Mouse (Mus musculus): ENCODE results near the gene 4930558K02Rik. TPM values are rescaled to one million over a fixed set of nuclear protein-coding genes. Genes with fewer than 3 reads are reported as not detected.

Gene 4930558K02Rik
- polyA plus RNA-seq, 1 experiment from 2014 or later, result 0.20 TPM

GRCm38 (mm10) chr1:161991846-161992245 lies 12.4 kb upstream of the 4930558K02Rik start:
- Histone ChIP-seq H3K4me1 (no peaks in the 10 kb centered on the region), H3K4me3 (replicated peaks) (no peak overlapping the region), H3K9me3 (replicated peaks) (no peaks in the 10 kb centered on the region), H3K36me3 (no peaks in the 10 kb centered on the region; the same call in 1 of the 2 replicates), H3K9ac (replicated peaks) (no peak overlapping the region), H3K4me2 (no peak overlapping the region), H3K27ac (replicated peaks) (no peak overlapping the region), H3K27me3 (replicated peaks) (no peaks in the 10 kb centered on the region)
- no peak for ATAC-seq (ENCODE audit: low FRiP score)
- WGBS, result 83% methylated on average over 11 of the region's 11 CpGs

GRCm38 (mm10) chr1:161990684-161991578 lies 11.5 kb upstream of the 4930558K02Rik start:
- no peaks in the 10 kb centered on the region for H3K27me3 ChIP-seq (replicated peaks)
- WGBS, result 26% methylated on average over 10 of the region's 10 CpGs
- no peaks in the 10 kb centered on the region for H3K9me3 ChIP-seq (replicated peaks)
- no peak overlapping the region for H3K27ac ChIP-seq (replicated peaks)
- H3K4me3 ChIP-seq (replicated peaks), result no peak overlapping the region
- ATAC-seq (ENCODE audit: low FRiP score), result no peak
- H3K9ac ChIP-seq (replicated peaks), result no peak overlapping the region
- H3K4me2 ChIP-seq, result no peak overlapping the region
- no peaks in the 10 kb centered on the region for H3K36me3 ChIP-seq
- H3K4me1 ChIP-seq, result no peaks in the 10 kb centered on the region

- H3K4me1 ChIP-seq, result peaks cover 6% of the 10 kb centered on the region; the same call in 1 of the 2 replicates
- no peaks in the 10 kb centered on the region for H3K9me3 ChIP-seq (replicated peaks)
- no peak overlapping the region; the same call in 1 of the 2 replicates for H3K27ac ChIP-seq (replicated peaks)
- H3K36me3 ChIP-seq, result no peaks in the 10 kb centered on the region
- H3K4me2 ChIP-seq, result no peak overlapping the region
- no peak overlapping the region for H3K9ac ChIP-seq (replicated peaks)
- H3K27me3 ChIP-seq (replicated peaks), result no peaks in the 10 kb centered on the region
- 15% methylated on average over 4 of the region's 4 CpGs for WGBS
- ATAC-seq (ENCODE audit: low FRiP score), result no peak; the same call in 1 of the 2 replicates
- no peak overlapping the region for H3K4me3 ChIP-seq (replicated peaks)
Measured at GRCm38 (mm10) chr1:161983979-161984566, 4.6 kb upstream of the 4930558K02Rik start.

DNA sequence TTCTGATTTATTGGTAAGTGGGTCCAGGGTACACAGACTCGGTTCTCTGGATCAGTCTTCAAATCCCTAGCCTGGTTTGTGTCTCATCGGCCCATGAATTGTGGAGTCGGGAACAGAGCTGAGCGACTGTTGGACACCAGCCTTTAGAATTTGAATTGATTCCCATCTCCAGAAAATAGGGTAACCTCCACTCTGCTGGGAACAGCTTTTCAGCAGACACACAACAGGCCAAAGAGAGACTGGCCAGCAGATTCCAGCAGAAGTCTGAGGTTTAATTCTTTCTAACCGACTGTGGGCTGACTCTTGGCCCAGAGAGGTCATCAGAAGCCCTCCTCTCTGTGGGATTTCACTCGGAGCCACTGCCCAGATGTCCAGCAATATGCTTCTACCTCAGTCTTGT lies 4.0 kb upstream of the 4930558K02Rik start:
- Histone ChIP-seq H3K4me1 (peaks cover 6% of the 10 kb centered on the region; the same call in 1 of the 2 replicates), H3K9me3 (replicated peaks) (no peaks in the 10 kb centered on the region), H3K36me3 (no peaks in the 10 kb centered on the region), H3K27me3 (replicated peaks) (no peaks in the 10 kb centered on the region), H3K4me2 (no peak overlapping the region), H3K4me3 (replicated peaks) (no peak overlapping the region), H3K27ac (replicated peaks) (no peak overlapping the region), H3K9ac (replicated peaks) (no peak overlapping the region)
- no peak for ATAC-seq (ENCODE audit: low FRiP score)
- 57% methylated on average over 6 of the region's 6 CpGs for WGBS

DNA sequence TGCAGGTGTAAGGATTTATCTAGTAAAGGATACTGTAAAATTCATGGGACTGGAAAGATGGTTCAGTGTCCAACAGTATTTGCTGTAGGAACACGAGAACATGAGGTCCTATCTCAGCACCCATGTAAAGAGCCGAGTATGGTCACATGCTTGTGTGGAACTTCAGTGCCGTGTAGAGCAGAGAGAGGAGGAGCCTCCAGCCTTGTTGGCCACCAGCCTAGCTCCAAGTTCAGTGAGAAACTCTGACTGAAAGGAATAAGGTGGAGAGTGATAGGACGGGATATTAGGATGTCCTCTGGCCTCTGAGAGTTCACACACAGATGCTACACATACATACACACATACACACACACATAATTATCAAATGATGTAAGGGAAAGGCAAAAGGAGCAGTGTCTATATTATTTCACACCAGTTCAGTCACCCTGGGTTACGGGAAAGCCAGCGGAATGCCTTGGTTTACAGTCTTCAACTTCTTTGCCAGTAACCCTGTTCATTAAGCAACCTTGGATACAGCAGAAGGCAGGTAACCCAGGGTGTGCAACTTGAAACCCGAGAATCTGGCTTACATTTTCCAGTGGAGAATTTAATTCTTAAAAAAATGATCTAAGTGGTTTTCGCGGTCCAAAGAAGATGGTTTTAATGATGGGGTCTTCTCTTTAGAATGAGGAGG lies 1.3 kb upstream of the 4930558K02Rik start:
- ATAC-seq (ENCODE audit: low FRiP score), result no peak
- no peaks in the 10 kb centered on the region for H3K9me3 ChIP-seq (replicated peaks)
- H3K36me3 ChIP-seq, result no peaks in the 10 kb centered on the region
- H3K4me2 ChIP-seq, result no peak overlapping the region
- H3K9ac ChIP-seq (replicated peaks), result no peak overlapping the region
- 85% methylated on average over 9 of the region's 9 CpGs for WGBS
- no peak overlapping the region for H3K4me3 ChIP-seq (replicated peaks)
- H3K27me3 ChIP-seq (replicated peaks), result no peaks in the 10 kb centered on the region
- H3K4me1 ChIP-seq, result peaks cover 17% of the 10 kb centered on the region
- no peak overlapping the region for H3K27ac ChIP-seq (replicated peaks)

DNA sequence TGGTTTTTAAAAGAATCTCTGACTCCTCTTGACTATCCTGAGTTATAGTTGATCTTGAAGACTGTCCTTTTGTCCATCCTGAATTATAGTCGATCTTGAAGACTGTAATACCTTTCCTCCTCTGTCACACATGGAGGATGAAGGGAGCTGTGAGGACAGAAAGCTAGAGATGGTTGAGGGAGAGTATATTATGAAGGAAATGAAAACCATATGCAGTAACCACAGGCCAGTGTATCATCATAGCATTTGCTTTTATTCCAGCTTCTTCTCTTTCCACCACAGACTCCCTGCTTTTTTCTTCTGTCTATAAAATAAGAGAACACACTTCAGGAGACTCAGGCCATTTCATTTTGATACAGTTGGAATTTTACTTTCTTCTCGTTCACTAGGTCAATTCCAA lies 610 bp upstream of the 4930558K02Rik start:
- H3K27me3 ChIP-seq (replicated peaks), result no peaks in the 10 kb centered on the region
- peaks cover 17% of the 10 kb centered on the region for H3K4me1 ChIP-seq
- H3K4me3 ChIP-seq (replicated peaks), result no peak overlapping the region
- H3K9me3 ChIP-seq (replicated peaks), result no peaks in the 10 kb centered on the region
- ATAC-seq (ENCODE audit: low FRiP score), result no peak
- 87% methylated on average over 2 of the region's 2 CpGs for WGBS
- H3K27ac ChIP-seq (replicated peaks), result no peak overlapping the region
- no peaks in the 10 kb centered on the region for H3K36me3 ChIP-seq
- no peak overlapping the region for H3K9ac ChIP-seq (replicated peaks)
- H3K4me2 ChIP-seq, result no peak overlapping the region

GRCm38 (mm10) chr1:161978173-161978700 lies 1.2 kb downstream of the 4930558K02Rik start:
- no peak overlapping the region for H3K27ac ChIP-seq (replicated peaks)
- ATAC-seq (ENCODE audit: low FRiP score), result no peak
- H3K4me2 ChIP-seq, result no peak overlapping the region
- no peak overlapping the region for H3K9ac ChIP-seq (replicated peaks)
- no peak overlapping the region for H3K4me3 ChIP-seq (replicated peaks)
- H3K36me3 ChIP-seq, result no peaks in the 10 kb centered on the region
- H3K27me3 ChIP-seq (replicated peaks), result no peaks in the 10 kb centered on the region
- H3K4me1 ChIP-seq, result peaks cover 11% of the 10 kb centered on the region
- 90% methylated on average over 5 of the region's 5 CpGs for WGBS
- no peaks in the 10 kb centered on the region for H3K9me3 ChIP-seq (replicated peaks)

- Histone ChIP-seq H3K27me3 (replicated peaks) (no peaks in the 10 kb centered on the region), H3K4me1 (peaks cover 11% of the 10 kb centered on the region), H3K9ac (replicated peaks) (no peak overlapping the region), H3K4me2 (no peak overlapping the region), H3K27ac (replicated peaks) (no peak overlapping the region), H3K4me3 (replicated peaks) (no peak overlapping the region), H3K36me3 (no peaks in the 10 kb centered on the region), H3K9me3 (replicated peaks) (no peaks in the 10 kb centered on the region)
- 70% methylated on average over 4 of the region's 4 CpGs for WGBS
- ATAC-seq (ENCODE audit: low FRiP score), result no peak
Measured at GRCm38 (mm10) chr1:161977331-161977730, 2.1 kb downstream of the 4930558K02Rik start.

DNA sequence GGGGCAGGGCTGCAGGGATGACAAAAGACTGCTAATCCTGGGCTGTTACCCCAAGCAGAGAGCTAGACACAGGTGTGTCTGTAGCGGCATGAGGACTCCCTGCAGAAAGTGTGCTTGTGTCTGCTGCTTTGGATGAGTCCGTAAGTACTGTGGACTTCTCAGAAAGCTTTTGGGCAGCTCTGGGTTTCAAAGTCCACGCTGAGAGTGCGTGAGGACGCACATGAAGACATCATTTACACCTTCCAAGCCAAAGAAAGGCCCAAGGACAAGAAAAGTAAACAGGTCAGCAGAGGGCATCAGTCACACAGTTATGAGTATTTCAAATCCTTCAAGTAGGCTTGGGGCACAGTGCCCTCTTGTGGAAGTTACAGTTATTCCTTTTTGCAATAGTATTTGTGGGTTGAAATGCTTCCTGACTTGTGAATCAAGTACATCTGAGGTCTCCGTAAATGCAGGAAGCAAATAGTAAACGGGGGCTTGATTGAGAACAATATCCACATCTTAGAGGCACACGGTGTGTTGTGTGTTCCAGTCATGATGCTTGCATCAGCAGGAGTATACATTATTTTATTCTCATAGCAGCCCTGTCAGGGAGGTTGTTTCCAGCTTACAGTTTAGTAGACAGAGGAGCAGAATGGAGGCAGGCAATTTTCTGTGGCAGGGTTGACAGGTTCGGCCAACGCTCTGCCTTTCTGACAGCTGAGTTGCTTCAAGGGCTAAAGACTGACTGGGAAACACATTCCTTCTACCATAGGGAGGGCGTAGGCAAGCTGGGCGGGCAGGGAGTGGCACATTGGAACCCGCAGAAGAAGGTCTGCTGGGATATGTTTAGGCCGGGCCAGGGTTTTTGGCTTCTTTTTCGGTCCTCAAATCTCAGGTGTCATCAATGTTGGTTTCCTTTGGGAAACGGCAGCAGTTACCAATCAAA lies 2.9 kb downstream of the 4930558K02Rik start:
- Histone ChIP-seq H3K9me3 (replicated peaks) (no peaks in the 10 kb centered on the region), H3K4me3 (replicated peaks) (no peak overlapping the region), H3K27me3 (replicated peaks) (no peaks in the 10 kb centered on the region), H3K9ac (replicated peaks) (no peak overlapping the region), H3K4me2 (no peak overlapping the region), H3K36me3 (no peaks in the 10 kb centered on the region), H3K27ac (replicated peaks) (0 out of 2 replicates have a peak overlapping the region, but pooled peaks have one; percentile 1), H3K4me1 (peaks cover 11% of the 10 kb centered on the region)
- 49% methylated on average over 16 of the region's 16 CpGs for WGBS
- ATAC-seq (ENCODE audit: low FRiP score), result peak; percentile 72; the same call in 1 of the 2 replicates

DNA sequence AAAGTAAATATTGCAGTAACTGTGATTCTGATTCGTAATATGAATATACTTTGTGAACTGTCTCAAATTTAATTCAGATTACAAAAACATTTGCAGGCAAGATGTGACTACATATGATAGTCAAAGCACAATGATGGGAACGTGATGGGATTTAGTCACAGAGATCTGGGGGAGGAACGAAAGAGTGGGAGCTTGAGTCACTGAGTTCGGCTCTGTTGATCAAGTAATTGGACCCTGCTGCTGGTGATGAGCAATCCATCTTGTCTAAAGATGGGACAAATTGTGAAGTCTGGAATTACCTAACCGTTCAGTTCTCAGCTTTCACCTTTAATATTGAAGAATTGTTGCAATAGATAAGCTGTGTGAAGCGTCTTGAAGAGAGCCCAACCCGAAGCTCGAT lies 7.2 kb downstream of the 4930558K02Rik start:
- Histone ChIP-seq H3K4me1 (peaks cover 32% of the 10 kb centered on the region), H3K4me2 (no peak overlapping the region), H3K36me3 (no peaks in the 10 kb centered on the region), H3K27me3 (replicated peaks) (no peaks in the 10 kb centered on the region), H3K27ac (replicated peaks) (no peak overlapping the region), H3K9ac (replicated peaks) (no peak overlapping the region), H3K9me3 (replicated peaks) (no peaks in the 10 kb centered on the region), H3K4me3 (replicated peaks) (no peak overlapping the region)
- 92% methylated on average over 8 of the region's 8 CpGs for WGBS
- ATAC-seq (ENCODE audit: low FRiP score), result no peak

DNA sequence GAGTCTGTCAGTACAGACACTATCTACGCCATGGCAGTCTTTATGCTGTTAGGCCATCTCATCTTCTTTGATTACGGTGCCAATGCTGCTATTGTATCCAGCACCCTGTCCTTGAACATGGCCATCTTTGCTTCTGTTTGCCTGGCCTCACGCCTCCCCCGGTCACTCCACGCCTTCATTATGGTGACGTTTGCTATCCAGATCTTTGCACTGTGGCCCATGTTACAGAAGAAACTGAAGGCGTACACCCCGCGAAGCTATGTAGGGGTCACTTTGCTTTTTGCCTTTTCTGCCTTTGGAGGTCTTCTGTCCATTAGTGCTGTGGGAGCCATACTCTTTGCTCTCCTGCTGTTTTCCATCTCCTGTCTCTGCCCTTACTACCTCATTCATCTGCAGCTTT lies 8.6 kb downstream of the 4930558K02Rik start:
- Histone ChIP-seq H3K27ac (replicated peaks) (no peak overlapping the region), H3K27me3 (replicated peaks) (no peaks in the 10 kb centered on the region)

More for the DNA sequence above, 8.6 kb downstream of the 4930558K02Rik start:
- no peak overlapping the region for H3K9ac ChIP-seq (replicated peaks)
- H3K36me3 ChIP-seq, result no peaks in the 10 kb centered on the region
- H3K4me3 ChIP-seq (replicated peaks), result no peak overlapping the region
- no peak for ATAC-seq (ENCODE audit: low FRiP score)
- WGBS, result 97% methylated on average over 9 of the region's 9 CpGs
- no peaks in the 10 kb centered on the region for H3K9me3 ChIP-seq (replicated peaks)
- peaks cover 23% of the 10 kb centered on the region for H3K4me1 ChIP-seq
- H3K4me2 ChIP-seq, result no peak overlapping the region
